9 mouse cellular contexts compared by ENCODE assay signal in genomic region chr3:50076979-50077378, GRCm38 (mm10).
DNase-seq lines count a peak whose midpoint lies in the region; ATAC-seq lines count a peak whose summit lies in the region.
"Had no signal": no experiment of that assay in that cellular context is flagged by ENCODE, and none has a peak within 500 bp of the region (broad histone marks: within the 10 kb centered on the region; RNA-seq: fewer than 3 reads in every experiment).

No protein-coding gene starts in this region.

- no peaks in the 10 kb centered on the region for H3K36me3 ChIP-seq in hindbrain, embryonic 11.5 days (ENCODE audit: control insufficient read depth, insufficient read depth, low read length)
- H3K36me3 ChIP-seq in hindbrain, embryonic 13.5 days = no peaks in the 10 kb centered on the region

- 23% methylated on average over 7 of the region's 7 CpGs for WGBS in hindbrain, embryonic 11.5 days
- 18% methylated on average over 7 of the region's 7 CpGs for WGBS in hindbrain, embryonic 13.5 days

- intact Hi-C loops in left cerebral cortex, postnatal 25 days (cut with DNase I) = loop anchor here (2.0 to 5.0 kb wide), 2 partner anchors 810 to 982 kb away; no protein-coding TSS in a partner anchor

- peak; percentile 81 for DNase-seq in hindbrain, embryonic 11.5 days (ENCODE audit: low spot score)
- DNase-seq in R1 (ENCODE audit: low read depth, low spot score) = peak; percentile 68
- peak; percentile 77 for DNase-seq in embryo, embryonic 10 days (ENCODE audit: low spot score)
- peak; percentile 74 for DNase-seq in heart, postnatal 4 days
- peak; percentile 43 to 63 for DNase-seq in left cerebral cortex, postnatal 25 days (ENCODE audit: low spot score in 2 of 2)
- peak; percentile 16 for DNase-seq in ovary, postnatal 36 days (ENCODE audit: low spot score)
- no peak for DNase-seq in B cell, adult 2 months

- no peak overlapping the region for H3K9ac ChIP-seq in hindbrain, embryonic 11.5 days (ENCODE audit: low read depth, low read length)
- H3K9ac ChIP-seq in hindbrain, embryonic 13.5 days = no peak overlapping the region

- H3K4me3 ChIP-seq in hindbrain, embryonic 11.5 days (ENCODE audit: low read depth, low read length) = no peak overlapping the region
- no peak overlapping the region for H3K4me3 ChIP-seq in hindbrain, embryonic 13.5 days
- H3K4me3 ChIP-seq: megakaryocyte, embryonic 14.5 days had no signal

- no peaks in the 10 kb centered on the region for H3K27me3 ChIP-seq in hindbrain, embryonic 11.5 days (ENCODE audit: control insufficient read depth, insufficient read depth, low read length)
- H3K27me3 ChIP-seq in hindbrain, embryonic 13.5 days = no peaks in the 10 kb centered on the region
- H3K27me3 ChIP-seq: megakaryocyte, embryonic 14.5 days had no signal

- H3K9me3 ChIP-seq in hindbrain, embryonic 11.5 days (ENCODE audit: control insufficient read depth, low read length) = no peaks in the 10 kb centered on the region
- H3K9me3 ChIP-seq in hindbrain, embryonic 13.5 days = no peaks in the 10 kb centered on the region
- H3K9me3 ChIP-seq: megakaryocyte, embryonic 14.5 days had no signal

- no peaks in the 10 kb centered on the region for H3K4me1 ChIP-seq in hindbrain, embryonic 11.5 days (replicated peaks; ENCODE audit: control insufficient read depth, insufficient read depth, low read length)
- H3K4me1 ChIP-seq in hindbrain, embryonic 13.5 days (replicated peaks) = no peaks in the 10 kb centered on the region
- H3K4me1 ChIP-seq: megakaryocyte, embryonic 14.5 days had no signal

- no peak overlapping the region for H3K4me2 ChIP-seq in hindbrain, embryonic 11.5 days (replicated peaks; ENCODE audit: low read depth, low read length)
- H3K4me2 ChIP-seq in hindbrain, embryonic 13.5 days = no peak overlapping the region

- ATAC-seq in hindbrain, embryonic 11.5 days (ENCODE audit: low FRiP score) = no peak
- ATAC-seq in hindbrain, embryonic 13.5 days (ENCODE audit: low FRiP score) = no peak

- no peak overlapping the region for H3K27ac ChIP-seq in hindbrain, embryonic 11.5 days (ENCODE audit: low read depth, low read length)
- H3K27ac ChIP-seq in hindbrain, embryonic 13.5 days = no peak overlapping the region

Comparison
In these comparisons a context has a peak if more than half of its experiments do, and no peak if none do; other contexts are left out.
1. DNase-seq: peak in hindbrain, embryonic 11.5 days (single experiment), R1 (single experiment), embryo, embryonic 10 days (single experiment), heart, postnatal 4 days (single experiment), left cerebral cortex, postnatal 25 days (2 of 2) and ovary, postnatal 36 days (single experiment); none in B cell, adult 2 months (0 of 2).